Mouse (Mus musculus): ENCODE measurements around the gene Krtap19-2. TPM values are rescaled to one million over a fixed set of nuclear protein-coding genes. Genes with fewer than 3 reads are reported as not detected.

The Krtap19-2 gene
- polyA plus RNA-seq, 1 experiment from 2014 or later, result not detected

DNA sequence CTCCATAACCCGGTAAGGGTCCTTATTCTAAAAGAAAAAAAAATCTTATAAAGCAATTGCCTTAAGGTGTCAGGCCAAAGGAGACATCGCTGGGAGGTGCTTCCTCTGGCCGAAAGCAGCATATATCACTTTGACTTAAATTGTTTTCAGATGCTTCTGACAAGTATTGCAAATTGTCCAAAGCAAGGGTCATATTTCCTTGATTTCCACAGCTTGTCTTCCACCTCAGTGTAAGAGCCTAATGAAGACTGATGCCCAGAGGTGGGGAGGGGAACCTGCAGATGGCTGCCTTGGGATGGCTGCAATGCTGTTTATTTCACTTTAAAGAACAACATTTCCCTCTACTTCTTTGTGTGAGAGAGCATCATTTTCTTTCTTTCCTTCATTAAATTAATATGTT lies 47.1 kb downstream of the Krtap19-2 start:
- Histone ChIP-seq H3K9me3 (ENCODE audit: control insufficient read depth, low read length) (no peaks in the 10 kb centered on the region), H3K4me3 (ENCODE audit: low read length) (no peak overlapping the region), H3K27ac (ENCODE audit: low read length) (no peak overlapping the region), H3K36me3 (ENCODE audit: control insufficient read depth, insufficient read depth, low read length) (no peaks in the 10 kb centered on the region), H3K4me1 (ENCODE audit: control insufficient read depth, insufficient read depth, low read length) (no peaks in the 10 kb centered on the region), H3K27me3 (replicated peaks; ENCODE audit: control insufficient read depth, insufficient read depth, low read length) (no peaks in the 10 kb centered on the region), H3K9ac (ENCODE audit: low read depth, low read length) (no peak overlapping the region), H3K4me2 (ENCODE audit: low read depth, low read length) (no peak overlapping the region)
- WGBS, result 79% methylated on average over 3 of the region's 3 CpGs
- no peak for ATAC-seq

DNA sequence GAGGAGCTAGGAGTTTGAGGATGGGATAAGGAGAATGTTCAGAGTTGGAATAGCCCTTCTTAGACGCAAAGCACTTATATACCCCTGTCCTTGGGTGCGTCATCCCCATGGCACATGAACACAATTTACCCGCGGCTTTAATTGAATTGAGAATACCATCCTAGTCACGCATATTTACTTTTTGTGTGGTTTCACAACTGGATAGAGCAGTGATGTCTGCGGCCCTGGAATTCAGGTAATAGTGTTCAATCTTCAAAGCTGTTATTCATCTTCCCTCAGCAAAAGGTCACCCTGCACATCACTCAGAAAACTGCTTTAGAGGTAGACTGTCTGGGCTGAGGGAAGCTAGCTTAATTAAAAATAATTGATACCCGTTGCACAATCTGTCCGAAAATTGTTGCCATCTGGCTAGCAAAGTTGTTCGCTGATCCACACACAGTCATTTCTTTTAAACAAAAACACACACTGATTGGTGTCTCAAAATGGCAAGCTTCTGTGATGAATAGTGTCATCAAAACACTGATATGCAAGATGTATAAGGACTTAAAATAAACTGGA lies 47.9 kb downstream of the Krtap19-2 start, which contains the start of gene Krtap14:
Gene Krtap14 (minus strand): TSS at position 51 of the 558 bp plus-strand sequence.
- no peaks in the 10 kb centered on the region for H3K9me3 ChIP-seq (ENCODE audit: control insufficient read depth, low read length)
- H3K27me3 ChIP-seq (replicated peaks; ENCODE audit: control insufficient read depth, insufficient read depth, low read length), result no peaks in the 10 kb centered on the region
- H3K4me1 ChIP-seq (ENCODE audit: control insufficient read depth, insufficient read depth, low read length), result no peaks in the 10 kb centered on the region
- 91% methylated on average over 9 of the region's 9 CpGs for WGBS
- no peak for ATAC-seq
- H3K4me2 ChIP-seq (ENCODE audit: low read depth, low read length), result no peak within 1 kb of the TSS
- no peaks in the 10 kb centered on the region for H3K36me3 ChIP-seq (ENCODE audit: control insufficient read depth, insufficient read depth, low read length)
- no peak within 1 kb of the TSS for H3K27ac ChIP-seq (ENCODE audit: low read length)
- H3K9ac ChIP-seq (ENCODE audit: low read depth, low read length), result no peak within 1 kb of the TSS
- H3K4me3 ChIP-seq (ENCODE audit: low read length), result no peak within 1 kb of the TSS

DNA sequence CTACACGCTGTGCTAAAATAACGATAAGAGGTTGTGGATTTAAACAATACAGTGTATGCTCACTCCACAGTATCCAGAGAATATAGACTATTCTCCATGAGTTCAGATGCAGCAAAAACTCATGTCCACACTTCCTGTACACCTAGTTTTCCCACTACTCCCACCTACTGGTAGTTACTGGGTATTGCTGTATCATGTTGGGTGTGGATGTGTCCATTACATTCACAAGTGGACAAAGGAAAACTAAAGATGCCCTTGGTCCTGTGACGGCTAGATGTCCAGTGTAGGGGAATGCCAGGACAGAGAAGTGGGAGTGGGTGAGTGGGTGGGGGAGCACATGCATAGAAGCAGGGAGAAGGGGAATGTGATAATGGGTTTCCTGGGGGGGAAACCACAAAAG lies 50.3 kb downstream of the Krtap19-2 start:
- Histone ChIP-seq H3K27me3 (replicated peaks; ENCODE audit: control insufficient read depth, insufficient read depth, low read length) (no peaks in the 10 kb centered on the region), H3K9ac (ENCODE audit: low read depth, low read length) (no peak overlapping the region), H3K4me1 (ENCODE audit: control insufficient read depth, insufficient read depth, low read length) (no peaks in the 10 kb centered on the region), H3K36me3 (ENCODE audit: control insufficient read depth, insufficient read depth, low read length) (no peaks in the 10 kb centered on the region), H3K27ac (ENCODE audit: low read length) (no peak overlapping the region), H3K4me3 (ENCODE audit: low read length) (no peak overlapping the region), H3K9me3 (ENCODE audit: control insufficient read depth, low read length) (no peaks in the 10 kb centered on the region), H3K4me2 (ENCODE audit: low read depth, low read length) (no peak overlapping the region)
- ATAC-seq, result no peak
- WGBS, result 78% methylated on average over 3 of the region's 3 CpGs

Other genes with a start within 250 kb of the Krtap19-2 start
- gene 2310079G19Rik, start 246.6 kb downstream of the Krtap19-2 start, polyA plus RNA-seq (2015; fragmentation: Nextera tagmentation; extraction: Ambion mirVana), result not detected in 2 replicates
- 0.28 TPM in 1 of 2 replicates, not detected in the other for gene Krtap26-1, start 226.5 kb downstream of the Krtap19-2 start, polyA plus RNA-seq (2015; fragmentation: Nextera tagmentation; extraction: Ambion mirVana)
- not detected in 2 replicates for gene Krtap27-1, start 202.6 kb downstream of the Krtap19-2 start, polyA plus RNA-seq (2015; fragmentation: Nextera tagmentation; extraction: Ambion mirVana)
- gene 2310061N02Rik, start 166.3 kb downstream of the Krtap19-2 start, polyA plus RNA-seq (2015; fragmentation: Nextera tagmentation; extraction: Ambion mirVana), result not detected in 2 replicates
- not detected in 2 replicates for gene Krtap13-1, start 145.4 kb downstream of the Krtap19-2 start, polyA plus RNA-seq (2015; fragmentation: Nextera tagmentation; extraction: Ambion mirVana)
- gene Krtap13, start 122.6 kb downstream of the Krtap19-2 start, polyA plus RNA-seq (2015; fragmentation: Nextera tagmentation; extraction: Ambion mirVana), result 0.21 TPM in 1 of 2 replicates, not detected in the other
- gene 2310034C09Rik, start 115.4 kb downstream of the Krtap19-2 start, polyA plus RNA-seq (2015; fragmentation: Nextera tagmentation; extraction: Ambion mirVana), result 0.34 TPM in 1 of 2 replicates, not detected in the other
- gene 2310057N15Rik, start 100.1 kb downstream of the Krtap19-2 start, polyA plus RNA-seq (2015; fragmentation: Nextera tagmentation; extraction: Ambion mirVana), result not detected in 2 replicates
- gene Gm5965, start 96.4 kb downstream of the Krtap19-2 start, polyA plus RNA-seq (2015; fragmentation: Nextera tagmentation; extraction: Ambion mirVana), result not detected in 2 replicates
- gene Gm20741, start 62.0 kb downstream of the Krtap19-2 start, polyA plus RNA-seq (2015; fragmentation: Nextera tagmentation; extraction: Ambion mirVana), result not detected in 2 replicates
- not detected in 2 replicates for gene Krtap15, start 54.1 kb downstream of the Krtap19-2 start, polyA plus RNA-seq (2015; fragmentation: Nextera tagmentation; extraction: Ambion mirVana)
- not detected in 2 replicates for gene Krtap14, start 48.1 kb downstream of the Krtap19-2 start, polyA plus RNA-seq (2015; fragmentation: Nextera tagmentation; extraction: Ambion mirVana)
- not detected in 2 replicates for gene Krtap19-1, start 4.9 kb downstream of the Krtap19-2 start, polyA plus RNA-seq (2015; fragmentation: Nextera tagmentation; extraction: Ambion mirVana)
- gene Krtap19-3, start 3.8 kb upstream of the Krtap19-2 start, polyA plus RNA-seq (2015; fragmentation: Nextera tagmentation; extraction: Ambion mirVana), result not detected in 2 replicates
- gene Krtap19-4, start 10.8 kb upstream of the Krtap19-2 start, polyA plus RNA-seq (2015; fragmentation: Nextera tagmentation; extraction: Ambion mirVana), result not detected in 2 replicates
- gene Krtap19-5, start 22.2 kb upstream of the Krtap19-2 start, polyA plus RNA-seq (2015; fragmentation: Nextera tagmentation; extraction: Ambion mirVana), result not detected in 2 replicates
- gene Krtap19-9b, start 58.0 kb upstream of the Krtap19-2 start, polyA plus RNA-seq (2015; fragmentation: Nextera tagmentation; extraction: Ambion mirVana), result not detected in 2 replicates
- gene Krtap16-3, start 88.6 kb upstream of the Krtap19-2 start, polyA plus RNA-seq (2015; fragmentation: Nextera tagmentation; extraction: Ambion mirVana), result not detected in 2 replicates
- not detected in 2 replicates for gene Krtap22-2, start 136.5 kb upstream of the Krtap19-2 start, polyA plus RNA-seq (2015; fragmentation: Nextera tagmentation; extraction: Ambion mirVana)
- not detected in 2 replicates for gene Gm10229, start 141.0 kb upstream of the Krtap19-2 start, polyA plus RNA-seq (2015; fragmentation: Nextera tagmentation; extraction: Ambion mirVana)
- gene Krtap6-1, start 157.4 kb upstream of the Krtap19-2 start, polyA plus RNA-seq (2015; fragmentation: Nextera tagmentation; extraction: Ambion mirVana), result not detected in 2 replicates
- gene Gm10228, start 167.2 kb upstream of the Krtap19-2 start, polyA plus RNA-seq (2015; fragmentation: Nextera tagmentation; extraction: Ambion mirVana), result not detected in 2 replicates
- gene Krtap6-5, start 173.6 kb upstream of the Krtap19-2 start, polyA plus RNA-seq (2015; fragmentation: Nextera tagmentation; extraction: Ambion mirVana), result not detected in 2 replicates
- gene 1110025L11Rik, start 189.7 kb upstream of the Krtap19-2 start, polyA plus RNA-seq (2015; fragmentation: Nextera tagmentation; extraction: Ambion mirVana), result not detected in 2 replicates
- gene Krtap6-3, start 209.7 kb upstream of the Krtap19-2 start, polyA plus RNA-seq (2015; fragmentation: Nextera tagmentation; extraction: Ambion mirVana), result not detected in 2 replicates

Measured in intestine, embryonic 16.5 days (tissue).